Mouse (Mus musculus): Measurements from ENCODE around the gene Rfpl4. TPM values are rescaled to one million over a fixed set of nuclear protein-coding genes. Genes with fewer than 3 reads are reported as not detected.

Gene Rfpl4
- not detected in 2 replicates for total RNA-seq (2023)

GRCm38 (mm10) chr7:5116850-5117249, at the start of gene Rfpl4:
Gene Rfpl4, minus strand, starts transcription at chr7:5116950.

GRCm38 (mm10) chr7:5149570-5149969, 32.8 kb upstream of the Rfpl4 start, which contains the start of gene Vmn1r55:
Gene Vmn1r55, minus strand, starts transcription at chr7:5149670.

GRCm38 (mm10) chr7:5125549-5126406, 9.0 kb upstream of the Rfpl4 start, which contains the start of gene Rasl2-9:
Gene Rasl2-9, minus strand, starts transcription at chr7:5125950.

GRCm38 (mm10) chr7:5080010-5080751, 36.6 kb downstream of the Rfpl4 start, which contains the start of gene Epn1:
Gene Epn1, plus strand, starts transcription at chr7:5080235.

GRCm38 (mm10) chr7:5061774-5062359, 54.9 kb downstream of the Rfpl4 start, which contains the start of gene U2af2:
Gene U2af2, plus strand, starts transcription at chr7:5062143.

Other genes with a start within 250 kb of the Rfpl4 start
- 4.1 and 4.4 TPM in 2 replicates for gene Isoc2b, start 246.7 kb downstream of the Rfpl4 start, total RNA-seq (2023)
- gene Isoc2a, start 239.8 kb downstream of the Rfpl4 start, total RNA-seq (2023), result 6.0 and 6.2 TPM in 2 replicates
- gene Gm36210, start 210.4 kb downstream of the Rfpl4 start, total RNA-seq (2023), result not detected in 2 replicates
- 13.2 and 16.2 TPM in 2 replicates for gene Zfp628, start 201.7 kb downstream of the Rfpl4 start, total RNA-seq (2023)
- 1.7 and 1.9 TPM in 2 replicates for gene Nat14, start 194.9 kb downstream of the Rfpl4 start, total RNA-seq (2023)
- gene Ssc5d, start 191.2 kb downstream of the Rfpl4 start, total RNA-seq (2023), result 0.44 TPM in 1 of 2 replicates, not detected in the other
- gene Sbk2, start 152.5 kb downstream of the Rfpl4 start, total RNA-seq (2023), result not detected in 2 replicates
- not detected in 2 replicates for gene Sbk3, start 145.8 kb downstream of the Rfpl4 start, total RNA-seq (2023)
- 3.4 and 6.0 TPM in 2 replicates for gene Zfp579, start 120.8 kb downstream of the Rfpl4 start, total RNA-seq (2023)
- gene Zfp524, start 102.5 kb downstream of the Rfpl4 start, total RNA-seq (2023), result 11.9 and 12.6 TPM in 2 replicates
- 26.5 and 31.4 TPM in 2 replicates for gene Fiz1, start 102.3 kb downstream of the Rfpl4 start, total RNA-seq (2023)
- not detected in 2 replicates for gene Gm44973, start 101.5 kb downstream of the Rfpl4 start, total RNA-seq (2023)
- 38.0 and 47.1 TPM in 2 replicates for gene Zfp865, start 96.6 kb downstream of the Rfpl4 start, total RNA-seq (2023)
- 0.29 and 0.98 TPM in 2 replicates for gene Ccdc106, start 96.4 kb downstream of the Rfpl4 start, total RNA-seq (2023)
- gene 4632433K11Rik, start 82.8 kb downstream of the Rfpl4 start, total RNA-seq (2023), result 0.98 TPM in 1 of 2 replicates, not detected in the other
- gene Zfp784, start 78.5 kb downstream of the Rfpl4 start, total RNA-seq (2023), result 2.0 and 2.2 TPM in 2 replicates
- gene Zfp580, start 65.4 kb downstream of the Rfpl4 start, total RNA-seq (2023), result 0.98 and 1.2 TPM in 2 replicates
- gene U2af2, start 54.8 kb downstream of the Rfpl4 start, total RNA-seq (2023), result 219 and 291 TPM in 2 replicates
- gene Epn1, start 36.7 kb downstream of the Rfpl4 start, total RNA-seq (2023), result 143 and 147 TPM in 2 replicates
- 0.41 TPM in 1 of 2 replicates, not detected in the other for gene Rasl2-9, start 9.0 kb upstream of the Rfpl4 start, total RNA-seq (2023)
- not detected in 2 replicates for gene Vmn1r55, start 32.7 kb upstream of the Rfpl4 start, total RNA-seq (2023)
- gene Vmn1r56, start 79.8 kb upstream of the Rfpl4 start, total RNA-seq (2023), result not detected in 2 replicates
- gene Vmn1r57, start 101.5 kb upstream of the Rfpl4 start, total RNA-seq (2023), result not detected in 2 replicates
- not detected in 2 replicates for gene Gm5065, start 233.6 kb upstream of the Rfpl4 start, total RNA-seq (2023)
- gene Nlrp2, start 234.1 kb upstream of the Rfpl4 start, total RNA-seq (2023), result not detected in 2 replicates